Mouse (Mus musculus) stomach, postnatal 0 days (tissue): ENCODE measurements at regions not wholly inside any gene's neighbourhood (a gene's known extent, or its start where the extent isn't known, plus 50 kb on each side); places are given as distances from the start of the nearest gene placed in this dataset.

Source experiments
- CTCF ChIP-seq: IDR thresholded peaks from 2 replicates; pipeline ENCODE4 v1.5.1; 2016; ENCODE audit warnings: antibody characterized with exemption, low read depth, mild to moderate bottlenecking, moderate library complexity
- EP300 ChIP-seq: optimal IDR thresholded peaks from 2 replicates; pipeline ENCODE3; 2016; ENCODE audit warnings: antibody characterized with exemption

DNA sequence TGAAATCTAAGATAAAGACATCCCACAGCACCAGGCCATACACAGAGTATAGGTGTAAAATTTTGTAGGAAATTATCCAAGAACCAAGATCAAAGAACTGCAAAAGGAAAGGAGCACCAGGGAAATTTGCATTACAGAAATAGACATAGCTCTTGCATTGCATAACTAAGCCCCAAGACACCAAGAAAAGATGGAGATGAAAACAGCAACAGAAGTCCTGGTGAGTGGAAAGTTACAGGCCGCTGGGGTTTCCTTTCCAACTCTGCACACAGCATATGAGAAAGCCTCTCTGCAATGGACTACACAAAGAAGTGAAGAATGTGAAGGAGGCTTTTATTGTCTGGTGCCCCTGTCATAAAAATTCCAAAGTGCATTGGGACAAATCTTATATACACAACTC is 426.7 kb downstream of the Kcnj3 start:
- TF ChIP-seq CTCF (no peak), EP300 (no peak)
